Mouse (Mus musculus) kidney, postnatal 36 days (tissue): Measurements from ENCODE around the gene Rab34.

Experiments
- DNase-seq, 2 experiments: peaks; one replicate each; pipeline ENCODE4 v3.0.0; 2021 to 2022; ENCODE audit warnings: mixed read lengths in 2 of 2

Rab34 gene

GRCm38 (mm10) chr11:78240193-78240857 is 52.1 kb downstream of the Rab34 start:
- no peak for DNase-seq
